Mouse (Mus musculus): Measurements from ENCODE around the gene Wrap53. TPM values are rescaled to one million over a fixed set of nuclear protein-coding genes. Genes with fewer than 3 reads are reported as not detected.

Gene Wrap53
- total and polyA plus RNA-seq, 2 experiments from 2014 or later: 7.8 to 18.7 TPM

- Histone ChIP-seq H3K4me3 (ENCODE audit: low read depth, low read length) (peak within 1 kb of the TSS; percentile 66), H3K4me2 (ENCODE audit: low read depth, low read length) (peak within 1 kb of the TSS; percentile 97), H3K4me1 (ENCODE audit: control insufficient read depth, insufficient read depth) (peaks cover 43% of the 10 kb centered on the region), H3K9me3 (replicated peaks; ENCODE audit: control insufficient read depth, low read length) (no peaks in the 10 kb centered on the region), H3K27me3 (ENCODE audit: control insufficient read depth, insufficient read depth, low read length) (no peaks in the 10 kb centered on the region), H3K9ac (replicated peaks; ENCODE audit: low read depth, low read length) (peak within 1 kb of the TSS; percentile 70), H3K27ac (ENCODE audit: low read depth) (peak within 1 kb of the TSS; percentile 79), H3K36me3 (replicated peaks; ENCODE audit: control insufficient read depth, insufficient read depth, low read length) (no peaks in the 10 kb centered on the region)
- peak; percentile 78 for DNase-seq (ENCODE audit: low spot score)
- TF ChIP-seq EP300 (IDR thresholded peaks at IDR 0.05; ENCODE audit: low read depth): no peak
- no peak for TF ChIP-seq CTCF (IDR thresholded peaks at IDR 0.05; ENCODE audit: low read depth)
- 2% methylated on average over 32 of the region's 32 CpGs for WGBS
- peak; percentile 88 for ATAC-seq (ENCODE audit: insufficient read depth, low read depth)
Measured at GRCm38 (mm10) chr11:69605726-69606490, 25.9 kb upstream of the Wrap53 start, which contains the start of gene Atp1b2. Gene Atp1b2, minus strand, starts transcription at chr11:69605942.

- TF ChIP-seq EP300 (IDR thresholded peaks at IDR 0.05; ENCODE audit: low read depth): no peak
- TF ChIP-seq CTCF (IDR thresholded peaks at IDR 0.05; ENCODE audit: low read depth): no peak
- peaks cover 52% of the 10 kb centered on the region for H3K4me1 ChIP-seq (ENCODE audit: control insufficient read depth, insufficient read depth)
Measured at GRCm38 (mm10) chr11:69604795-69605664, 25.0 kb upstream of the Wrap53 start.

GRCm38 (mm10) chr11:69604347-69604746 lies 24.3 kb upstream of the Wrap53 start:
- no peak for TF ChIP-seq EP300 (IDR thresholded peaks at IDR 0.05; ENCODE audit: low read depth)
- TF ChIP-seq CTCF (IDR thresholded peaks at IDR 0.05; ENCODE audit: low read depth): no peak
- no peak for ATAC-seq (ENCODE audit: insufficient read depth, low read depth)
- Histone ChIP-seq H3K36me3 (replicated peaks; ENCODE audit: control insufficient read depth, insufficient read depth, low read length) (no peaks in the 10 kb centered on the region), H3K27ac (ENCODE audit: low read depth) (peak overlapping the region; percentile 79), H3K9me3 (replicated peaks; ENCODE audit: control insufficient read depth, low read length) (no peaks in the 10 kb centered on the region), H3K9ac (replicated peaks; ENCODE audit: low read depth, low read length) (no peak overlapping the region), H3K4me2 (ENCODE audit: low read depth, low read length) (peak overlapping the region; percentile 97), H3K27me3 (ENCODE audit: control insufficient read depth, insufficient read depth, low read length) (no peaks in the 10 kb centered on the region), H3K4me3 (ENCODE audit: low read depth, low read length) (peak overlapping the region; percentile 66), H3K4me1 (ENCODE audit: control insufficient read depth, insufficient read depth) (peaks cover 59% of the 10 kb centered on the region)
- 71% methylated on average over 3 of the region's 3 CpGs for WGBS
- no peak for DNase-seq (ENCODE audit: low spot score)

More at GRCm38 (mm10) chr11:69604795-69605664, 25.0 kb upstream of the Wrap53 start:
- Histone ChIP-seq H3K27ac (ENCODE audit: low read depth) (peak overlapping the region; percentile 79), H3K36me3 (replicated peaks; ENCODE audit: control insufficient read depth, insufficient read depth, low read length) (no peaks in the 10 kb centered on the region), H3K27me3 (ENCODE audit: control insufficient read depth, insufficient read depth, low read length) (no peaks in the 10 kb centered on the region), H3K9me3 (replicated peaks; ENCODE audit: control insufficient read depth, low read length) (no peaks in the 10 kb centered on the region), H3K9ac (replicated peaks; ENCODE audit: low read depth, low read length) (peak overlapping the region; percentile 70), H3K4me3 (ENCODE audit: low read depth, low read length) (peak overlapping the region; percentile 66), H3K4me2 (ENCODE audit: low read depth, low read length) (peak overlapping the region; percentile 97)
- DNase-seq (ENCODE audit: low spot score) (peak; percentile 52), ATAC-seq (ENCODE audit: insufficient read depth, low read depth) (peak; percentile 43)
- WGBS: under 1% methylated on average over 63 of the region's 73 CpGs

GRCm38 (mm10) chr11:69603516-69603915 lies 23.5 kb upstream of the Wrap53 start:
- H3K4me2 ChIP-seq (ENCODE audit: low read depth, low read length): 0 out of 2 replicates have a peak overlapping the region, but pooled peaks have one; percentile 97
- no peaks in the 10 kb centered on the region for H3K27me3 ChIP-seq (ENCODE audit: control insufficient read depth, insufficient read depth, low read length)
- no peak for TF ChIP-seq EP300 (IDR thresholded peaks at IDR 0.05; ENCODE audit: low read depth)
- TF ChIP-seq CTCF (IDR thresholded peaks at IDR 0.05; ENCODE audit: low read depth): no peak
- ATAC-seq (ENCODE audit: insufficient read depth, low read depth): no peak
- DNase-seq (ENCODE audit: low spot score): peak; percentile 55
- H3K27ac ChIP-seq (ENCODE audit: low read depth): peak overlapping the region; percentile 79
- H3K9me3 ChIP-seq (replicated peaks; ENCODE audit: control insufficient read depth, low read length): no peaks in the 10 kb centered on the region
- no peaks in the 10 kb centered on the region for H3K36me3 ChIP-seq (replicated peaks; ENCODE audit: control insufficient read depth, insufficient read depth, low read length)
- no peak overlapping the region for H3K9ac ChIP-seq (replicated peaks; ENCODE audit: low read depth, low read length)
- 55% methylated on average over 8 of the region's 8 CpGs for WGBS
- H3K4me1 ChIP-seq (ENCODE audit: control insufficient read depth, insufficient read depth): peaks cover 60% of the 10 kb centered on the region
- H3K4me3 ChIP-seq (ENCODE audit: low read depth, low read length): no peak overlapping the region

GRCm38 (mm10) chr11:69601768-69602167 lies 21.7 kb upstream of the Wrap53 start:
- Histone ChIP-seq H3K4me1 (ENCODE audit: control insufficient read depth, insufficient read depth) (peaks cover 60% of the 10 kb centered on the region), H3K27me3 (ENCODE audit: control insufficient read depth, insufficient read depth, low read length) (no peaks in the 10 kb centered on the region), H3K36me3 (replicated peaks; ENCODE audit: control insufficient read depth, insufficient read depth, low read length) (no peaks in the 10 kb centered on the region), H3K9ac (replicated peaks; ENCODE audit: low read depth, low read length) (no peak overlapping the region), H3K4me2 (ENCODE audit: low read depth, low read length) (no peak overlapping the region), H3K4me3 (ENCODE audit: low read depth, low read length) (no peak overlapping the region), H3K27ac (ENCODE audit: low read depth) (no peak overlapping the region), H3K9me3 (replicated peaks; ENCODE audit: control insufficient read depth, low read length) (no peaks in the 10 kb centered on the region)
- ATAC-seq (ENCODE audit: insufficient read depth, low read depth) (no peak), DNase-seq (ENCODE audit: low spot score) (no peak)
- 31% methylated on average over 3 of the region's 3 CpGs for WGBS
- no peak for TF ChIP-seq CTCF (IDR thresholded peaks at IDR 0.05; ENCODE audit: low read depth)
- no peak for TF ChIP-seq EP300 (IDR thresholded peaks at IDR 0.05; ENCODE audit: low read depth)

All from heart, postnatal 0 days (tissue).